Mouse (Mus musculus) limb, embryonic 11.5 days (tissue): ENCODE measurements around the gene Vangl1. TPM values are rescaled to one million over a fixed set of nuclear protein-coding genes. Genes with fewer than 3 reads are reported as not detected.
A peak's percentile ranks its signal among the peaks of the same experiment; 100 is the strongest.

Experiments used
- ATAC-seq: fragments of 200-750 bp; cut with Nextera tagmentation; 2 replicates; pipeline ENCODE4 v1.8.0; 2017; ENCODE audit warnings: low read depth; ENCODE audit not compliant: insufficient number of reproducible peaks, low FRiP score, low TSS enrichment
- DNase-seq: peaks from one replicate; pipeline ENCODE4 v3.0.0-alpha.2; 2015; ENCODE audit warnings: low spot score
- H3K27ac ChIP-seq: fragments of 300-500 bp; sonication (generic); replicated peaks from 2 replicates; pipeline ENCODE4 v1.5.1; 2014; ENCODE audit warnings: low read depth, mild to moderate bottlenecking, low read length
- H3K27me3 ChIP-seq: fragments of 300-500 bp; sonication (generic); 2 replicates; pipeline ENCODE4 v1.6.1; 2014; ENCODE audit warnings: mild to moderate bottlenecking, low read length, mixed read lengths; ENCODE audit not compliant: control insufficient read depth, insufficient read depth
- H3K36me3 ChIP-seq: fragments of 300-500 bp; sonication (generic); 2 replicates; pipeline ENCODE4 v1.6.1; 2014; ENCODE audit warnings: mild to moderate bottlenecking, low read length, moderate library complexity, mixed read lengths; ENCODE audit not compliant: control insufficient read depth, insufficient read depth
- H3K4me1 ChIP-seq: fragments of 300-500 bp; sonication (generic); 2 replicates; pipeline ENCODE4 v1.6.1; 2014; ENCODE audit warnings: low read length, mixed read lengths; ENCODE audit not compliant: control insufficient read depth, insufficient read depth
- H3K4me2 ChIP-seq: fragments of 300-500 bp; sonication (generic); 2 replicates; pipeline ENCODE4 v1.6.1; 2014; ENCODE audit warnings: low read depth, mild to moderate bottlenecking, moderate library complexity; ENCODE audit not compliant: severe bottlenecking
- H3K4me3 ChIP-seq: fragments of 300-500 bp; sonication (generic); 2 replicates; pipeline ENCODE4 v1.5.1; 2014; ENCODE audit warnings: low read depth, low read length
- H3K9ac ChIP-seq: fragments of 300-500 bp; sonication (generic); 2 replicates; pipeline ENCODE4 v1.6.1; 2014; ENCODE audit warnings: mild to moderate bottlenecking, low read length
- H3K9me3 ChIP-seq: fragments of 300-500 bp; sonication (generic); 2 replicates; pipeline ENCODE4 v1.6.1; 2016; ENCODE audit warnings: low read length; ENCODE audit not compliant: control insufficient read depth
- WGBS: fragments of 180-500 bp; shearing (Covaris S2); extraction: QIAGEN DNeasy Blood & Tissue Kit; methylation state at CpG from one replicate; pipeline ENCODE4 v1.1.7; 2014; 5-methylcytosine and 5-hydroxymethylcytosine counted together
- polyA plus RNA-seq: library from polyadenylated mRNA; unstranded; fragments of >200 nt; fragmentation: Nextera tagmentation; extraction: Ambion mirVana; gene quantifications from 2 replicates; pipeline ENCODE4 v1.2.1, GENCODE M21; 2014

Vangl1 gene
- polyA plus RNA-seq, 1 experiment from 2014 or later = 15.4 TPM

DNA sequence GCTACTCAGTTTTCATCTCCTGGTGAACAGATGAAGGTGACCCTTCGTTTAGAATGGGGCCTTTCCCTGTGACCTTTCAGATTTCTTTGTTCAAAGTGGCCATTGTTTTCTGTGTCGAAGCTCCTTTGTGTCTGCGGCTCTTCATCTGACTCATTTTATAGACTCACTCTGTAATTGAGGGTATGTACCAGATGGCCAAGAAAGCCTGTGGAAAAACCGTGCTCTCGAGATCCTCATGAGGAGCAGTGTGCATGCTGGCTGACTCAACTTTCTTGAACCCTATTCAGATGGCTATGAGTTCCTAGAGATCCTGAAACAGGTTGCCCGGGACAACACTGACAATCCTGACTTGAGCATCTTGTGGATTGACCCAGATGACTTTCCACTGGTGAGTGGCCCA lies 62.6 kb downstream of the Vangl1 start:
- Histone ChIP-seq H3K9ac (no peak overlapping the region), H3K4me3 (no peak overlapping the region), H3K27me3 (no peaks in the 10 kb centered on the region), H3K4me2 (no peak overlapping the region), H3K27ac (no peak overlapping the region), H3K36me3 (no peaks in the 10 kb centered on the region), H3K9me3 (no peaks in the 10 kb centered on the region), H3K4me1 (no peaks in the 10 kb centered on the region)
- WGBS = 82% methylated on average over 6 of the region's 6 CpGs
- ATAC-seq (no peak), DNase-seq (no peak)

DNA sequence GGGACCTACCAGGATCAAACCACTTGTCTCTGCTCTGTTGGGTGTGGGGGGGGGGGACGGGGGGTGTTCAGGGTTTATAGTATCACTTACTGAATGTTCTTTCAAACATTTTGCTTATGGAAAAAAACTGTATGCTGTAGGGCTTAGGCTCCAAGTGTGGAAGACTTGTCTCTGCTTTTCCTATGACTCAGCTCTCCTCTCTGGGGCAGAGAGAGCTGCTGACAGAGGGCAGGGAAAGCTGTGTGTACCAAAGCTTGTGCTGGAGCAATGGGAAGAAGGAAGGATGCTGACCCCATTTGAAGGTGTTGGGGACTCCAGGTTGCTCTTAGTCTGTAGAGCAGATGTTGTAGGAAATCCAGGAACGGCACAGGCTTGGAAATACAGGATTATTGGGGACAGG lies 63.0 kb downstream of the Vangl1 start:
- no peak overlapping the region for H3K9ac ChIP-seq
- no peak for ATAC-seq
- no peaks in the 10 kb centered on the region for H3K27me3 ChIP-seq
- H3K9me3 ChIP-seq = no peaks in the 10 kb centered on the region
- H3K36me3 ChIP-seq = no peaks in the 10 kb centered on the region
- no peaks in the 10 kb centered on the region for H3K4me1 ChIP-seq
- H3K27ac ChIP-seq = no peak overlapping the region
- no peak overlapping the region for H3K4me3 ChIP-seq
- no peak overlapping the region for H3K4me2 ChIP-seq
- no peak for DNase-seq
- WGBS = 78% methylated on average over 2 of the region's 2 CpGs

GRCm38 (mm10) chr3:102140606-102141005 lies 63.9 kb downstream of the Vangl1 start:
- Histone ChIP-seq H3K27me3 (no peaks in the 10 kb centered on the region), H3K4me2 (no peak overlapping the region), H3K4me3 (no peak overlapping the region), H3K27ac (no peak overlapping the region), H3K9me3 (no peaks in the 10 kb centered on the region), H3K36me3 (no peaks in the 10 kb centered on the region), H3K4me1 (peaks cover 4% of the 10 kb centered on the region; the same call in 1 of the 2 replicates), H3K9ac (no peak overlapping the region)
- WGBS = 88% methylated on average over 6 of the region's 6 CpGs
- no peak for ATAC-seq
- no peak for DNase-seq

DNA sequence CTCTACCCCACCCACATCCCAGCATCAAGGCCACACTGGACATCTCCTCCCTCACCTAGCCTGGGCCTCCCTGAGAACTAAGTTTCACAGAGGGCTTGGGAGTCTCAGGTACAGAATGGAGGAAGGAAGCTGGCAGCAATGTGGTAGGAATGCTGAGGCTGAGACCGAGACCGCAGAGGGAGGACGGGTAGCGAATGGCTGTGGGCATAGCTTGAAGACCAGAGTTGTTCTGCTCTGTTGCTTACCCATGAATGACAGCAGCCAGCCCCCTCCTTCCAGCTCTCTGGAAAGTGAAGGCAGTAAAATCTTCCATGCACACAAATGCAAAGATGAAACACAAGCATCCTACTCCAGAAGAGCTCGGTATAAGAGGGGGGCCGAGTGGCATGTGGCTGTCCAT lies 65.6 kb downstream of the Vangl1 start:
- H3K4me1 ChIP-seq = peaks cover 5% of the 10 kb centered on the region; the same call in 1 of the 2 replicates
- ATAC-seq (no peak), DNase-seq (no peak)
- H3K27me3 ChIP-seq = no peaks in the 10 kb centered on the region
- no peak overlapping the region for H3K9ac ChIP-seq
- no peak overlapping the region for H3K4me2 ChIP-seq
- no peaks in the 10 kb centered on the region for H3K9me3 ChIP-seq
- H3K27ac ChIP-seq = no peak overlapping the region
- H3K4me3 ChIP-seq = no peak overlapping the region
- H3K36me3 ChIP-seq = no peaks in the 10 kb centered on the region
- WGBS = 82% methylated on average over 6 of the region's 6 CpGs

GRCm38 (mm10) chr3:102137158-102137557 lies 67.3 kb downstream of the Vangl1 start:
- H3K36me3 ChIP-seq = no peaks in the 10 kb centered on the region
- 84% methylated on average over 10 of the region's 10 CpGs for WGBS
- no peak overlapping the region for H3K9ac ChIP-seq
- no peaks in the 10 kb centered on the region for H3K27me3 ChIP-seq
- H3K9me3 ChIP-seq = no peaks in the 10 kb centered on the region
- no peak overlapping the region for H3K4me2 ChIP-seq
- DNase-seq (no peak), ATAC-seq (no peak)
- peaks cover 5% of the 10 kb centered on the region; the same call in 1 of the 2 replicates for H3K4me1 ChIP-seq
- H3K27ac ChIP-seq = no peak overlapping the region
- H3K4me3 ChIP-seq = no peak overlapping the region

DNA sequence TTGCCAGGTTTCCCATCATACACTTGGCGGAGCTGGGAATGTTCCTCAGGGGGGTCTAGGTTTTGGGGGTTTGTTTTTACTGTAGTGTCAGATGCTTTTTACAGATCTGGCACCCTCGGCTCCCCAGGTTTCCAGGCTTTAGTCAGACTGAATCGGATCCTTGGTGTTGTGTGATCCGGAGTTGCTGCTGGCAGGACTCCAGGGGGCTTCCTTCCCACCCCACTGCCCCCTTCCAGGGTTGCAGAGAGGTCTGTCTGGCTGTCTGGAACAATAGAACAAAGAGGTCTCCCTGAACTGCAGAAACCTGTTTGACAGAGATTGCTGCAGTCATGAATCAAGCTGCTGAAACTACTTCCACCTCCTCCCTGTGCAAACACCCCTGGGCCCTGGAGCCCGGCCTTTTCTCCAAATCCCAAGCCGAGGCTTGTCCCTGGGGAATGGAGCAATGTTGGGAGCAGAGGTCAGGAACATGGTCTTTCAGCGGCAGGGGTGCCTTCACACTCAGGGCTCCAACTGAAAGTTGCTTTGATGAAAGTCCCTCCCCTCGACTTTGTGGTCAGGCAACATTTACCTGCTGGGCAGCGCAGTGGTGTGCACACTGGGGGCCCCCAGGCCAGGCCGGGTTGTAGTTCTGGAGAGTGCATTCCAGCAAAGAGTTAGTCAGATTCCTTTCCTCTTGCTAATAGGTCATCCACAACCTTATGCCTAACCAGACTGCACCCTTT lies 68.9 kb downstream of the Vangl1 start:
- Histone ChIP-seq H3K9ac (no peak overlapping the region), H3K36me3 (no peaks in the 10 kb centered on the region), H3K27ac (no peak overlapping the region), H3K4me3 (no peak overlapping the region), H3K4me2 (no peak overlapping the region), H3K27me3 (no peaks in the 10 kb centered on the region), H3K4me1 (peaks cover 5% of the 10 kb centered on the region; the same call in 1 of the 2 replicates), H3K9me3 (no peaks in the 10 kb centered on the region)
- ATAC-seq = no peak
- peak; percentile 36 for DNase-seq
- 28% methylated on average over 10 of the region's 10 CpGs for WGBS

- H3K9ac ChIP-seq = no peak overlapping the region
- H3K4me2 ChIP-seq = no peak overlapping the region
- no peak overlapping the region for H3K4me3 ChIP-seq
- no peaks in the 10 kb centered on the region for H3K9me3 ChIP-seq
- 90% methylated on average over 9 of the region's 9 CpGs for WGBS
- H3K36me3 ChIP-seq = no peaks in the 10 kb centered on the region
- ATAC-seq (no peak), DNase-seq (no peak)
- no peaks in the 10 kb centered on the region for H3K27me3 ChIP-seq
- no peak overlapping the region for H3K27ac ChIP-seq
- H3K4me1 ChIP-seq = peaks cover 5% of the 10 kb centered on the region; the same call in 1 of the 2 replicates
Observed at GRCm38 (mm10) chr3:102131627-102132324, 72.7 kb downstream of the Vangl1 start.

- H3K36me3 ChIP-seq = no peaks in the 10 kb centered on the region
- H3K27me3 ChIP-seq = no peaks in the 10 kb centered on the region
- H3K27ac ChIP-seq = no peak overlapping the region
- H3K9me3 ChIP-seq = no peaks in the 10 kb centered on the region
- 73% methylated on average over 6 of the region's 6 CpGs for WGBS
- no peak overlapping the region for H3K9ac ChIP-seq
- no peak for ATAC-seq
- no peak overlapping the region for H3K4me3 ChIP-seq
- 0 out of 2 replicates have a peak, but pooled peaks cover under 1% of the 10 kb centered on the region for H3K4me1 ChIP-seq
- no peak for DNase-seq
- no peak overlapping the region for H3K4me2 ChIP-seq
Observed at GRCm38 (mm10) chr3:102130478-102130877, 74.0 kb downstream of the Vangl1 start.
